Mouse (Mus musculus) embryonic facial prominence, embryonic 14.5 days (tissue): ENCODE results near the gene Lmln. TPM values are rescaled to one million over a fixed set of nuclear protein-coding genes. Genes with fewer than 3 reads are reported as not detected.

Experiments used
- ATAC-seq: fragments of 200-750 bp; cut with Nextera tagmentation; 2 replicates; pipeline ENCODE4 v1.8.0; 2017; ENCODE audit warnings: low read depth, moderate number of reproducible peaks, moderate TSS enrichment
- DNase-seq: peaks from one replicate; pipeline ENCODE4 v3.0.0-alpha.2; 2015; ENCODE audit warnings: low spot score
- H3K27ac ChIP-seq: fragments of 300-500 bp; sonication (generic); replicated peaks from 2 replicates; pipeline ENCODE4 v1.5.1; 2014; ENCODE audit warnings: low read depth, mild to moderate bottlenecking, low read length, moderate library complexity
- H3K27me3 ChIP-seq: fragments of 300-500 bp; sonication (generic); replicated peaks from 2 replicates; pipeline ENCODE4 v1.6.1; 2014; ENCODE audit warnings: low read length; ENCODE audit not compliant: control insufficient read depth, insufficient read depth
- H3K36me3 ChIP-seq: fragments of 300-500 bp; sonication (generic); 2 replicates; pipeline ENCODE4 v1.6.1; 2014; ENCODE audit warnings: low read length, mixed read lengths; ENCODE audit not compliant: control insufficient read depth, insufficient read depth
- H3K4me1 ChIP-seq: fragments of 300-500 bp; sonication (generic); 2 replicates; pipeline ENCODE4 v1.6.1; 2014; ENCODE audit warnings: antibody characterized with exemption, low read length; ENCODE audit not compliant: control insufficient read depth, insufficient read depth
- H3K4me2 ChIP-seq: fragments of 300-500 bp; sonication (generic); 2 replicates; pipeline ENCODE4 v1.6.1; 2014; ENCODE audit warnings: low read depth, mild to moderate bottlenecking, low read length, moderate library complexity, mixed read lengths
- H3K4me3 ChIP-seq: fragments of 300-500 bp; sonication (generic); 2 replicates; pipeline ENCODE4 v1.5.1; 2014; ENCODE audit warnings: low read depth, mild to moderate bottlenecking, low read length
- H3K9ac ChIP-seq: fragments of 300-500 bp; sonication (generic); 2 replicates; pipeline ENCODE4 v1.6.1; 2014; ENCODE audit warnings: low read depth, mild to moderate bottlenecking, low read length, moderate library complexity, mixed read lengths
- H3K9me3 ChIP-seq: fragments of 300-500 bp; sonication (generic); 2 replicates; pipeline ENCODE4 v1.6.1; 2016; ENCODE audit warnings: low read length; ENCODE audit not compliant: control insufficient read depth
- WGBS: fragments of 180-500 bp; shearing (Covaris S2); extraction: QIAGEN DNeasy Blood & Tissue Kit; methylation state at CpG from one replicate; pipeline ENCODE4 v1.1.7; 2014; 5-methylcytosine and 5-hydroxymethylcytosine counted together
- polyA plus RNA-seq: library from polyadenylated mRNA; unstranded; fragments of >200 nt; fragmentation: Nextera tagmentation; extraction: Ambion mirVana; gene quantifications from 2 replicates; pipeline ENCODE4 v1.2.1, GENCODE M21; 2014

Lmln gene
- polyA plus RNA-seq, 1 experiment from 2014 or later, result 2.3 TPM

DNA sequence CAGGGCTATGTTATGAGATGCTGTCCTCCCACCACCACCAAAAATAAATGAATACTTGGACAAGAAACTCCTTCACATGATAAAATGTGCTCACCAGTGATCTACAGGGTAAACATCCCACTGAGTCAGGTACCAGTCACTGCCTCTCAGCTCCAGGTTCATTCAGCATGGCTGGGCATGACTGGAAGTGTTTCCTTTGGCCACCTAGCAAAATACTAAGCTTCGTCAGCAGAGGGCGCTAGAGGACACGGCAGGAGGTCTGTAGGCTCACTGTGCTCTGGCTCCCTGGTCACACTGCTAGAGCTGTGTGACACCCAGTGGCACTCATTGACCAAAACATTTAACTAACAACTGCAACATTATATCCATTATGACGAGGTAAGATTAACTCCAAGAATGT lies 38.6 kb upstream of the Lmln start:
- Histone ChIP-seq H3K4me2 (no peak overlapping the region), H3K4me3 (no peak overlapping the region), H3K27me3 (no peaks in the 10 kb centered on the region), H3K9me3 (no peaks in the 10 kb centered on the region), H3K36me3 (no peaks in the 10 kb centered on the region), H3K27ac (no peak overlapping the region), H3K9ac (no peak overlapping the region), H3K4me1 (no peaks in the 10 kb centered on the region)
- peak; percentile 79 for DNase-seq
- peak; percentile 76; the same call in 1 of the 2 replicates for ATAC-seq
- WGBS, result 3% methylated on average over 4 of the region's 4 CpGs

DNA sequence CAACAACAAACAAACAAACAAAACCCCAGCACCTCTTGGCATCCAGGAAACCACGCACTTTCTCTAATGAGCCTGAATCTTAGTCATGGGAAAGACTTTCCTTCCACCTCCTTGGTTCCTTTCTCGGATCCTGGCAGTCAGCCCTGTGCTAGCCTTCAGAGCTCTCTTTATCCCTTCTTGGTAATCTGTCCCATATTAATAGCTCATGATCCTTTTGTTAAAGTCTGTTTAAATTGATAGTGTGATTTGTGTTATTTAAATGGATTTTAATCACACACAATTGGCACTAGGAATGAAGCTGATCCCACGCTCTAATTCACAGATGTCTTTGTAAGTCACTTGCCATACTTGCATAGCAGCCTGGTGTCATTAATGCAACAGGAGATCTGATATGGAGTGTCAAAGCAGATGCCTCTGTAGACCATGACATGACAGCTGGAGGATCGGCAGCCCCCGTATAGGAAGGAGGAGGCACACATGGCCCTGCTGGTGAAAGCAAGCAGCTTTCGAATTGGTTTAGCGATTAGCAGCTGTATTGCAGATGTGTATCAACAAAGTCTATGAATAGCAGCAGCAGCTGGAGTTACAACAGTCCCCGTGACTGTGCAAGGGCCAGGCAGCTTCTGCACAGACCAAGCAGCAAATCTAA lies 37.7 kb upstream of the Lmln start:
- no peaks in the 10 kb centered on the region for H3K36me3 ChIP-seq
- no peaks in the 10 kb centered on the region for H3K27me3 ChIP-seq
- no peak overlapping the region for H3K4me3 ChIP-seq
- no peaks in the 10 kb centered on the region for H3K4me1 ChIP-seq
- H3K27ac ChIP-seq, result no peak overlapping the region
- no peak overlapping the region for H3K9ac ChIP-seq
- peak; percentile 83 for DNase-seq
- no peaks in the 10 kb centered on the region for H3K9me3 ChIP-seq
- ATAC-seq, result peak; percentile 72
- H3K4me2 ChIP-seq, result no peak overlapping the region
- 59% methylated on average over 8 of the region's 8 CpGs for WGBS

DNA sequence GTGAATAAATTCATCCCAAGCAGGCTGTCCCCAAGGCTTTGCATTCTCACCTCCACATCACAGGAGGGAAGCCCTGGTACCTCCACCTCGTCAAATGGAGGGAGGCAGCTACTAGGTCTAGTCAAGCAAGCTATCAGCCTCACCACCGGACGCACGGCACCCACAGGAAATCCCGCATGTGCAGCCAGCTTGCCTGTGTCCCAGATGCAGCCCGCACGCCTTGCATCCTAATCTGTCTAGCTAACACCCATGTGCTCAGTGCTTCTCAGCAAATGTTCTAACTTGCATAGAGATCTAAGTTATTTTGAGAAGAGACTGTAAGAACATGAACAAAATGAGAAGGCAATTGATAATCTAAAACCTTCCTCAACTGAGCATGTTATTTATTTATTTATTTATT lies 36.0 kb upstream of the Lmln start:
- WGBS, result 85% methylated on average over 7 of the region's 7 CpGs
- no peaks in the 10 kb centered on the region for H3K9me3 ChIP-seq
- no peaks in the 10 kb centered on the region for H3K36me3 ChIP-seq
- H3K27me3 ChIP-seq, result no peaks in the 10 kb centered on the region
- H3K4me3 ChIP-seq, result no peak overlapping the region
- no peak overlapping the region for H3K27ac ChIP-seq
- no peak for ATAC-seq
- no peaks in the 10 kb centered on the region for H3K4me1 ChIP-seq
- DNase-seq, result no peak
- H3K9ac ChIP-seq, result no peak overlapping the region
- no peak overlapping the region for H3K4me2 ChIP-seq

DNA sequence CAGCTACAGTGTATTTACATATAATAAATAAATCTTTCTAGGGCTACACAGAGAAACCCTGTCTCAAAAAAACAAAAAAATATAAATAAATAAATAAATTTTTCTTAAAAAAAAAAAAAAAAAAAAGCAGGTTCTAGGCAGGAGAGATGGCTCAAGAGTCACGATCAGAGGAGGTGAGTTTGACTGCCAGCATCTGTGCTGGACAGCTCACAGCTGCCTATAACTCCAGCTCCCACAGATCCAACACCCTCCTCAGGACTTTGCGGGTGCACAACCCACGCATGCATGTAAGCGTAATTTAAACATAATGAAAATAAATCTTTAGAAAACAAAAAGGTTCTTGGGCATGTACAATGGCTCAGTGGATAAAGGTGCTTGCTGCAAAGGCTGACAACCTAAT lies 26.3 kb upstream of the Lmln start:
- 62% methylated on average over 4 of the region's 4 CpGs for WGBS
- Histone ChIP-seq H3K9me3 (no peaks in the 10 kb centered on the region), H3K4me1 (no peaks in the 10 kb centered on the region), H3K27ac (no peak overlapping the region), H3K36me3 (no peaks in the 10 kb centered on the region), H3K9ac (no peak overlapping the region), H3K4me3 (no peak overlapping the region), H3K27me3 (no peaks in the 10 kb centered on the region), H3K4me2 (no peak overlapping the region)
- ATAC-seq, result no peak
- DNase-seq, result no peak

DNA sequence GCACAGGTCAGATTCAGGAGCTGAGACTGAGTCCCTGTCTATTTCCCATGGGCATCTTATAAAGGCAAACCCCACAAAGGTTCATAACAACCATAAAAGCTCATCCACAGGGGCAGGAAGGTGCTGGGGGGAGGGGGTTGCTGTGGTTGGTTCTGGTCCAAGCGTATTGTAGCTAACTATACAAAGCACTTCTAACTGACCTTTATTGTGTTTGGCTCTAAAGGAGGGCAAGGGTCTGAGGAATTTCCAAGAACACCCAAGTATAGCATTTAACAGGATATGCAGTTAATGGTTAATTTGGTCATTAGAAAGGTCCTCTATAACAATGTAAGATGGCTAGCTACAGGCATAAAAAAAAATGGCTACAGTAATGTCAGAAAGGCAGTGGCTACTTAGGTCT lies 19.6 kb upstream of the Lmln start:
- H3K9me3 ChIP-seq, result no peaks in the 10 kb centered on the region
- no peak overlapping the region for H3K4me2 ChIP-seq
- 92% methylated on average over 1 of the region's 1 CpGs for WGBS
- no peaks in the 10 kb centered on the region for H3K36me3 ChIP-seq
- DNase-seq, result no peak
- H3K27me3 ChIP-seq, result no peaks in the 10 kb centered on the region
- no peaks in the 10 kb centered on the region for H3K4me1 ChIP-seq
- no peak overlapping the region for H3K9ac ChIP-seq
- no peak overlapping the region for H3K4me3 ChIP-seq
- no peak for ATAC-seq
- H3K27ac ChIP-seq, result no peak overlapping the region

DNA sequence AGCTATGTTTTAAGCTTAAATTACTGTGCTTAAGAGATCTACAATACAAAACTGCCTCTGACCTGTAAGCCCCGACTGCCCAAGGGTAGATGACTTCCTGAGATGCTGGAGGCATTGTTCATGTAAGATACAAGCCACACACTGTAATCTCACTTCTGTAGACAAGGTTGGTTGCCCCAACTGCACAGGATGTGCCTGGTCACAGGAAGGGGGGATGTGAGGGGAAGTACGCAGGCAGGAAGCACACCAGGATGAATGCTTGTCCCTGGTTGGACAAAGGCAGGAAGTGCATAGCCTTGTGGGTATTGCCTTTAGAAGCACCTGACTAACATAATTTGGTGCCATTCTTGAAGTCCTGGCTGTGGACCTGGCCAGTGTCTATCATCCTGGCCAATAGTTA lies 19.1 kb upstream of the Lmln start:
- no peak for ATAC-seq
- H3K4me2 ChIP-seq, result no peak overlapping the region
- 70% methylated on average over 2 of the region's 2 CpGs for WGBS
- H3K27ac ChIP-seq, result no peak overlapping the region
- no peaks in the 10 kb centered on the region for H3K27me3 ChIP-seq
- H3K9me3 ChIP-seq, result no peaks in the 10 kb centered on the region
- no peaks in the 10 kb centered on the region for H3K36me3 ChIP-seq
- H3K4me3 ChIP-seq, result no peak overlapping the region
- DNase-seq, result no peak
- H3K4me1 ChIP-seq, result no peaks in the 10 kb centered on the region
- no peak overlapping the region for H3K9ac ChIP-seq

DNA sequence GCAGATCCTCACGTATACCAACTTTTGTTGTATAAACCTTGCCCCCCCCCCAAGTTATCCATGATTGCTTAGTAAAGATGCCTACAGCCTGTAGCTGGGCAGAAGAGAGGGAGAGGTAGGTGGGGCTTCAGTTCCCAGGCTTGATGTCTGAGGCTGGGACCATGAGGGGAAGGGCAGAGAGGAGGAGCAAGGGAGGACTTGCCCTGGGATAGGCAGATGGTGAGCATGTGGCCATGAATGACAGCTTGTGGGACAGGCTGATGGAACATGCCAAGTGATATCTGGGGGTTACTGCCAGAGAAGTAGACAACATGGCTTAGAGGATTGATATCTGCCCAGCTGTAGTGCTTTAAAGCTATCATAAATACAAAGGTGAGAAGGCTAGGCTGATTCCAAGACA lies 14.3 kb upstream of the Lmln start:
- 89% methylated on average over 1 of the region's 1 CpGs for WGBS
- Histone ChIP-seq H3K27me3 (no peaks in the 10 kb centered on the region), H3K4me2 (no peak overlapping the region), H3K4me1 (no peaks in the 10 kb centered on the region), H3K36me3 (no peaks in the 10 kb centered on the region), H3K9ac (no peak overlapping the region), H3K27ac (no peak overlapping the region), H3K9me3 (no peaks in the 10 kb centered on the region), H3K4me3 (no peak overlapping the region)
- DNase-seq (no peak), ATAC-seq (no peak)

DNA sequence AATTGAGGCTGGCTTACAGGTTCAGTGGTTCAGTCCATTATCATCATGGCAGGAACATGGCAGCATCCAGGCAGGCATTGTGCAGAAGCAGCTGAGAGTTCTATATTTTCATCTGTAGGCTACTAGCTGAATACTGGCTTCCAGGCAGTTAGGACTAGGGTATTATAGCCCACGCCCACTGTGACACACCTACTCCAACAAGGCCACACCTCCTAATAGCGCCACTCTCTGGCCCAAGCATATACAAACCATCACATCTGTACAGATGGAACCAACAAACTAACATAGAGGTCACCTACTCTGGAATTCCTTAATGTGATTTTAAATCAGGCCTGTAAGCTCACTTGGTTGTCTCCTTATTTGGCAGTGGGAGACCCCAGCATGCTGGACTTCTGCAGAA lies 13.6 kb upstream of the Lmln start:
- Histone ChIP-seq H3K9ac (no peak overlapping the region), H3K27me3 (no peaks in the 10 kb centered on the region), H3K4me1 (no peaks in the 10 kb centered on the region), H3K36me3 (no peaks in the 10 kb centered on the region), H3K4me3 (no peak overlapping the region), H3K27ac (no peak overlapping the region), H3K4me2 (no peak overlapping the region), H3K9me3 (no peaks in the 10 kb centered on the region)
- ATAC-seq, result no peak
- 70% methylated on average over 2 of the region's 2 CpGs for WGBS
- DNase-seq, result no peak

DNA sequence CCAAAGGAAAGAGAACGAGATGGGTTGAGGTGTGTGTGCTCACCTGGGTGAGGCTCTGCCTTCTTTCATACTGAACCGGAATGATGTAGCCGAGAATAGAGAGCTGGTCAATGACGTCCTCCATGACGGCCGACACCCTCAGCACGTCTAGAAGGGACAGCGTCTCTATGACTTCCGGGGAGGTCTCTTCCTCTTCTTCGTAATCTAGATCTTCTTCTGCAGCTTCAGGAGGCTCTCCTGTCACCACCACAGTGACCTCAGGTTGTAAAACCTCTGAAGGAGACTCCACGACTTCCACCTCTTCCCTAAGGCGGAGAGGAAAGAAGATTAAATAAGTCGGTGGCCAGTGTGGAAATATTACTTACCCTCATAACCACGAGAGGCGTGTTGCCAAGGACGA lies 12.5 kb upstream of the Lmln start:
- H3K4me3 ChIP-seq, result no peak overlapping the region
- no peaks in the 10 kb centered on the region for H3K9me3 ChIP-seq
- WGBS, result 89% methylated on average over 16 of the region's 16 CpGs
- no peak overlapping the region for H3K9ac ChIP-seq
- H3K36me3 ChIP-seq, result no peaks in the 10 kb centered on the region
- H3K4me1 ChIP-seq, result no peaks in the 10 kb centered on the region
- DNase-seq (no peak), ATAC-seq (no peak)
- H3K27ac ChIP-seq, result no peak overlapping the region
- no peak overlapping the region for H3K4me2 ChIP-seq
- no peaks in the 10 kb centered on the region for H3K27me3 ChIP-seq
